Mouse (Mus musculus) neural tube, postnatal 0 days (tissue): ENCODE data around the gene Rdh11. TPM values are rescaled to one million over a fixed set of nuclear protein-coding genes. Genes with fewer than 3 reads are reported as not detected.

Experiments used
- polyA plus RNA-seq: library from polyadenylated mRNA; unstranded; fragments of >200 nt; fragmentation: Nextera tagmentation; extraction: Ambion mirVana; gene quantifications from 2 replicates; pipeline ENCODE4 v1.2.1, GENCODE M21; 2015

The Rdh11 gene
- polyA plus RNA-seq, result 31.0 and 35.7 TPM in 2 replicates

DNA sequence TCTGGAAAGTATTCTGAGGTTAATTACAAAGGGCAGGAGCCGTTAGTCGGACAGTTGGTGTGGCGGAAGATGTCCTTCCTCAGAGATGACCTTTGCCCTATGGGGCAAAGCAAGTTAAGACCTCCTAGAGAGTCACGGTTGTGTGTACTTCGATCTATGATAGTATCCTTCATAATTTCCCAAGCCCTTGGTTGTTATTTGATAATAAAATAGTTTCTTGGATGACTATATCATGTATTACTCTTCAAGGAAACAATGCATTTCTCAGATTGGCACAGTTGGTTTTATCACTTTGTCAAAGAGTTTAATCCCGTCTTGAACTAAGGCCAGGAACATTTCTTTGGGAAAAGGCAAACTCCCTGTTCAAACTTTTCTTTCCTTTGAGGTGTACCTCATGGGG is at the start of gene Rdh11:
Rdh11 (minus strand) TSS at position 101 of the 400 bp plus-strand sequence.

DNA sequence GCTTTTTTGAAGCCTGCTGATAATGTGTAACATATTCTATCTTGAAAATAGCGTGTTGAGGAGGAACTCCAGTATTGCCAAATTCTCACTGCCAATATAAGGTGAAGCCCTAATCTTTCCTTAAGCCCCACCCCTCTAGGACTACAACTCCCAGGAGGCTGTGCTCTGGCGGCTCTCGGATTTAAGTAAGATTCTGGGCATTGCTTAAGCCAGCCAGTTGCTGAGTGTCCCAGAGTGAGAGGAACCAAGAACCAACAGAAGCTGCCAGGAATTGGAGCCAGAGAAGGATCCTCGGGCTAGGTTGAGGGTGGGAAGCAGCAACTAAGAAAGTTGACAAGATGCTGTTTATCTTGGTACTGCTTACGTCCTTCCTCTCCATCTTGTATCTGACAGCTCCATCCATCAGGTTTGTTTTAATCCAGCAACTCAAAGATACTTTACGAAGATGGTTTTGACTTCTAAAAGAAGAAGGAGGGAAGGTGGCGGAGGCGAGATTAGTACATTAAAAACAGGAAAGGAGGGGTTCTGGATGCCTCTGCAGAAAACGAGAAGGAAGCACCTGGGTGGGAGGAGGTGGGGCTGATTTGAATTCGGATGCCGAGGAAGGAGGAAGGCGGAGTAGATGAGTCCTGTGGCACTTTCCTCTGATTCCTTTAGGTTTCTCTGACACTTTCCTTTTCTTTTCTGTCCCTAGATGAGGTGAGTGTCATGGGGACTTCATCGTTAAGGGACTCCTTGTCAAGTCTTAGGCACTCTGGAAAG is 16.8 kb upstream of the Rdh11 start, which contains the start of gene Rdh12:
Rdh12 (plus strand) TSS at position 212 of the 762 bp plus-strand sequence.

DNA sequence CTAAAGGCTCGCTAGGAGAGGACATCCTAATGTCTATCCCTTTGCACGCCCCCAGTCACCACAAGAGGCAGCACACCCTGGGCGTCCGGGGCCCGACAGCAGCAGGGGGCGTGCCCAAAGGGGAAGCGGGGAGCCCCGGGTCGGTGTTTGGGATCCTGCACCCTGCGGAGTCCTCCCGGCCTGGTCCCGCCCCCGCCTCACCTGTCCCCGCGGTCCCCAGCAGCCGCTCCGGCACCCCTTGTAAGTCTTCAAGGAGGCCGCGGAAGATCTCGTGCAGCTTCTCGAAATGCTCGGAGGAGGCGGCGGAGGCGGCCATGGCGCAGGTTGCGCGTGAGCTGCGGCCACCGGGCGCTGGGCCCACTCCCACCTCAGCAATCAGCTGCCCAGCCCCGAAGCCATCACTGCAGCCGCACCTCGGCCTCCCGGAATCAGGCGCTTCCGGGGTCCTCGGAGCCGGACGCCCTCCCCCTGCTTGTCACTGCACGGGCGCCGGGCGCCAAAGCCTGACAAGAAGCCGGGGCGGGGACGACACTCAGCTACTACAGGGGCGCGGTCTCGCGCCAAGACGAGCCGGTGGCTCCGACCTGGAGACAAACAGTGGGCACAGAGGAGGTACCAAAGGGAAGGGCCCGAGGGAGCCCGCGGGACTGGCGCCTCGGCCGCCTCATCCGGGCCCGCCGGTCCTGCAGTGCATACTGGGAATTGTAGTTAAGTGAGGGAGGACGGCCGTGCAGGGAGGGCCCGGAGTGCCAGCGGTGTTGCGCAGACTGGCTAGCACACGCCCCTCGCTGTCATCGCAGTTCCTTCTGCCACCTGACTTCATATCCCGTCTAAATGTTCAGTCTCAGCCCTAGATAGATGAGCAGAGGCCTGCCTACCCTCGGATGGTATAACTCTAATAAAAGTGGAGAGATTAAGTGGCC is 19.8 kb downstream of the Rdh11 start, which contains the start of gene Vti1b:
Vti1b (minus strand) TSS at position 649 of the 923 bp plus-strand sequence.

DNA sequence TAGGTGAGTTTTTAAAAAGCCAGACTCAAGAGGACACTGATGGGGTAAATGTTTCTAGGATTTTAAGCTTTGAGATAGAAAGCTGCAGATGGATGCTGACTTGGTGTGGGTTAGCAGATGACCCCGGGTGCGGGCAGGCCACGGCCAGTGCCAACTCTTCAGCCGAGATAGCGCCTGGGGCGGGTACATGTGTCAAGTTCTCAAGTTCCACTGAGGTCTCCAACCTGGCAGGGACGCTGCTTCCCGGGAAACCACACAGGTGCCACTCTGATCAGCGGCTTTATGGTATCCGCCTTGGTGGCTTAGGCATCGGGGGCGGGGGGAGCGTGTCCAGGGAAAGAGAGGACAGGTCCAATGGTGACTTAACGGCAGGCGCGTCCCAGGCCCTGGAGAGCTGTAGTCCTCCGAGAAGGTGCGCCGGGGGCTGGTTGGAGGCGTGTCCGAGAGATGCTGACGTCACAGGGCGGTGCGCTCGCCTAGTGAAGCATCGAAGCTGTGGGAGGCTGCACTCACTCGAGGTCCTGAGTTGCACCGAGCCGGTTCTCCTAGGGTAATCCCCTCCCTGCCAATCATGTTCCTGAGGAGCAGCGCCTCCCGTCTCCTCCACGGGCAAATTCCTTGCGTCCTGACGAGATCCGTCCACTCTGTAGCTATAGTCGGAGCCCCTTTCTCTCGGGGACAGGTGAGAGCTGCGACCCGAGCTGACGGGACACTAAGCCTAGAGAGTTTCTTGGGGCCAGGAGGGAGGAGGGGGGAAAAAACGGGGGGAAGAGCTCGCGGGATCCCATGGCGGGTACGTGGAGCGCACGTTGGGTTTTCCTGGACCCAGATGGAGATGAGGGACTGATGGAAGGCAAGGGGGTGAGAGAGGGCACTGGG is 61.6 kb downstream of the Rdh11 start, which contains the start of gene Arg2:
Arg2 (plus strand) TSS at position 479 of the 879 bp plus-strand sequence.

Other genes starting within 250 kb of the Rdh11 start
- gene Tmem229b, start 184.7 kb downstream of the Rdh11 start, polyA plus RNA-seq, result 57.4 and 66.5 TPM in 2 replicates
- gene Plekhh1, start 163.1 kb downstream of the Rdh11 start, polyA plus RNA-seq, result 1.2 and 1.7 TPM in 2 replicates
- 17.6 and 19.1 TPM in 2 replicates for gene Pigh, start 102.6 kb downstream of the Rdh11 start, polyA plus RNA-seq
- 17.0 and 17.7 TPM in 2 replicates for gene Arg2, start 61.5 kb downstream of the Rdh11 start, polyA plus RNA-seq
- gene Vti1b, start 19.6 kb downstream of the Rdh11 start, polyA plus RNA-seq, result 221 and 227 TPM in 2 replicates
- gene Rdh12, start 16.6 kb upstream of the Rdh11 start, polyA plus RNA-seq, result 0.58 and 0.75 TPM in 2 replicates
- 7.6 and 9.1 TPM in 2 replicates for gene Zfyve26, start 104.0 kb upstream of the Rdh11 start, polyA plus RNA-seq
- 0.83 and 1.2 TPM in 2 replicates for gene Rad51b, start 105.0 kb upstream of the Rdh11 start, polyA plus RNA-seq